Mouse (Mus musculus): ENCODE results near the gene Lrfn1. TPM values are rescaled to one million over a fixed set of nuclear protein-coding genes. Genes with fewer than 3 reads are reported as not detected.

The Lrfn1 gene
- total RNA-seq, 2 experiments from 2014 or later: 0.69 to 1.1 TPM

- intact Hi-C loops (cut with DNase I): loop anchor here (1.0 to 5.0 kb wide), 3 partner anchors 82 to 281 kb away; no protein-coding TSS in a partner anchor
- DNase-seq: peak; percentile 80 to 90
These were observed 5.3 kb upstream of the Lrfn1 start for GRCm38 (mm10) chr7:28446446-28446845.

- intact Hi-C loops (cut with DNase I): loop anchor here (5.0 kb wide), 1 partner anchor 280 kb away; no protein-coding TSS in a partner anchor
- DNase-seq: no peak
These were observed 4.5 kb upstream of the Lrfn1 start for GRCm38 (mm10) chr7:28447101-28447830.

GRCm38 (mm10) chr7:28447865-28448820 lies 3.6 kb upstream of the Lrfn1 start:
- intact Hi-C loops (cut with DNase I): loop anchor here (5.0 kb wide), 1 partner anchor 279 kb away; no protein-coding TSS in a partner anchor

GRCm38 (mm10) chr7:28452361-28453005 lies 703 bp downstream of the Lrfn1 start:
- no peak for DNase-seq
- intact Hi-C loops (cut with DNase I): no loop called here

More at GRCm38 (mm10) chr7:28447865-28448820, 3.6 kb upstream of the Lrfn1 start:
- no peak for DNase-seq

GRCm38 (mm10) chr7:28460361-28460760 lies 8.6 kb downstream of the Lrfn1 start:
- intact Hi-C loops (cut with DNase I): no loop called here
- DNase-seq: no peak

GRCm38 (mm10) chr7:28462769-28463168 lies 11.0 kb downstream of the Lrfn1 start:
- intact Hi-C loops (cut with DNase I): no loop called here
- no peak for DNase-seq

GRCm38 (mm10) chr7:28464416-28465212 lies 12.8 kb downstream of the Lrfn1 start:
- peak in 1 of 2 experiments; percentile 30 for DNase-seq
- intact Hi-C loops (cut with DNase I): no loop called here

GRCm38 (mm10) chr7:28466721-28467212 lies 15.0 kb downstream of the Lrfn1 start:
- intact Hi-C loops (cut with DNase I): no loop called here
- no peak for DNase-seq

GRCm38 (mm10) chr7:28467213-28467751 lies 15.5 kb downstream of the Lrfn1 start:
- intact Hi-C loops (cut with DNase I): no loop called here
- DNase-seq: peak; percentile 59 to 63

- intact Hi-C loops (cut with DNase I): no loop called here
These were observed 24.4 kb downstream of the Lrfn1 start for GRCm38 (mm10) chr7:28476191-28476590.

GRCm38 (mm10) chr7:28477363-28477762 lies 25.6 kb downstream of the Lrfn1 start:
- intact Hi-C loops (cut with DNase I): no loop called here
- no peak for DNase-seq

More at GRCm38 (mm10) chr7:28476191-28476590, 24.4 kb downstream of the Lrfn1 start:
- DNase-seq: no peak

- intact Hi-C loops (cut with DNase I): no loop called here
- no peak for DNase-seq
These were observed 27.1 kb downstream of the Lrfn1 start for GRCm38 (mm10) chr7:28478854-28479253.

GRCm38 (mm10) chr7:28482854-28483253 lies 31.1 kb downstream of the Lrfn1 start:
- intact Hi-C loops (cut with DNase I): no loop called here
- DNase-seq: no peak

GRCm38 (mm10) chr7:28484192-28484591 lies 32.4 kb downstream of the Lrfn1 start:
- intact Hi-C loops (cut with DNase I): no loop called here
- no peak for DNase-seq

GRCm38 (mm10) chr7:28488030-28488491 lies 36.3 kb downstream of the Lrfn1 start:
- intact Hi-C loops (cut with DNase I): no loop called here
- DNase-seq: no peak

- intact Hi-C loops (cut with DNase I): loop anchor here (5.0 kb wide), 1 partner anchor 112 kb away; no protein-coding TSS in a partner anchor
- peak; percentile 45 to 57 for DNase-seq
These were observed 38.6 kb downstream of the Lrfn1 start for GRCm38 (mm10) chr7:28490410-28490809.

GRCm38 (mm10) chr7:28490903-28491302 lies 39.1 kb downstream of the Lrfn1 start:
- intact Hi-C loops (cut with DNase I): loop anchor here (5.0 kb wide), 1 partner anchor 111 kb away; no protein-coding TSS in a partner anchor
- DNase-seq: no peak

GRCm38 (mm10) chr7:28492310-28492709 lies 40.5 kb downstream of the Lrfn1 start:
- DNase-seq: no peak
- intact Hi-C loops (cut with DNase I): loop anchor here (5.0 kb wide), 1 partner anchor 110 kb away; no protein-coding TSS in a partner anchor

GRCm38 (mm10) chr7:28495426-28495825 lies 43.6 kb downstream of the Lrfn1 start:
- no peak for DNase-seq
- intact Hi-C loops (cut with DNase I): no loop called here

Measured in heart, postnatal 14 days (tissue).